Mouse (Mus musculus): ENCODE measurements at regions not wholly inside any gene's neighbourhood (a gene's known extent, or its start where the extent isn't known, plus 50 kb on each side); places are given as distances from the start of the nearest gene placed in this dataset.

- TF ChIP-seq CTCF (IDR thresholded peaks at IDR 0.05; ENCODE audit: borderline replicate concordance, control insufficient read depth, extremely low read depth, insufficient read depth, low read length, poor library complexity): no peak
- TF ChIP-seq POLR2A (IDR thresholded peaks at IDR 0.05; ENCODE audit: control insufficient read depth, extremely low read depth, insufficient read depth, low read length, poor library complexity): no peak
Measured at GRCm38 (mm10) chr3:117498138-117498897, 76.3 kb upstream of the Plppr5 start.
